Mouse (Mus musculus): ENCODE measurements around the gene Psd.

- TF ChIP-seq CTCF (IDR thresholded peaks at IDR 0.05; ENCODE audit: low read depth, low read length) (no peak), POLR2A (IDR thresholded peaks at IDR 0.05; ENCODE audit: insufficient read depth, low read length) (no peak)
These were observed 31.4 kb upstream of the Psd start for GRCm38 (mm10) chr19:46358381-46358780.
